Mouse (Mus musculus) G1E (cell line): Measurements from ENCODE around the gene Adprm.

Source experiments
- CTCF ChIP-seq: IDR thresholded peaks from 2 replicates; pipeline ENCODE4 v1.5.1; 2012; ENCODE audit warnings: low read depth, low read length, inconsistent platforms, mixed read lengths
- POLR2AphosphoS5 ChIP-seq: IDR thresholded peaks from 2 replicates; pipeline ENCODE4 v1.6.1; 2012; ENCODE audit warnings: low read depth, low read length, inconsistent platforms; ENCODE audit not compliant: insufficient replicate concordance
- TAL1 ChIP-seq: conservative IDR thresholded peaks from 2 replicates; pipeline ENCODE4 v1.6.1; 2012; ENCODE audit warnings: low read depth, low read length, inconsistent platforms, mixed read lengths

GRCm38 (mm10) chr11:67000671-67001070, 51.7 kb downstream of the Adprm start:
- TF ChIP-seq CTCF (no peak), TAL1 (no peak), POLR2AphosphoS5 (no peak)
